In genomic region chr10:87239332-87240008, GRCm38 (mm10) we compare ENCODE assay signal across 11 mouse cellular contexts.
"Had no signal": no experiment of that assay in that cellular context is flagged by ENCODE, and none has a peak within 500 bp of the region (broad histone marks: within the 10 kb centered on the region; RNA-seq: fewer than 3 reads in every experiment).

No protein-coding gene starts in this region.

- H3K9me3 ChIP-seq: limb, embryonic 15.5 days; liver, embryonic 12.5 days; midbrain, embryonic 13.5 days; neural tube, embryonic 12.5 days had no signal

- H3K36me3 ChIP-seq: limb, embryonic 15.5 days; liver, embryonic 12.5 days; midbrain, embryonic 13.5 days; neural tube, embryonic 12.5 days had no signal

- DNase-seq: kidney, postnatal 25 days; lung, embryonic 14.5 days; lung, postnatal 10 days; lung, postnatal 4 days; right cerebral cortex, adult 18-20 months; right cerebral cortex, postnatal 25 days; thymus, postnatal 4 days had no signal

- H3K27ac ChIP-seq: limb, embryonic 15.5 days; liver, embryonic 12.5 days; midbrain, embryonic 13.5 days; neural tube, embryonic 12.5 days had no signal

- H3K9ac ChIP-seq: limb, embryonic 15.5 days; liver, embryonic 12.5 days; lung, embryonic 14.5 days; midbrain, embryonic 13.5 days; neural tube, embryonic 12.5 days had no signal

- ATAC-seq: liver, embryonic 12.5 days; midbrain, embryonic 13.5 days had no signal

- H3K4me3 ChIP-seq: limb, embryonic 15.5 days; liver, embryonic 12.5 days; midbrain, embryonic 13.5 days; neural tube, embryonic 12.5 days had no signal

- H3K4me1 ChIP-seq: limb, embryonic 15.5 days; liver, embryonic 12.5 days; midbrain, embryonic 13.5 days had no signal

- H3K27me3 ChIP-seq: limb, embryonic 15.5 days; liver, embryonic 12.5 days; midbrain, embryonic 13.5 days; neural tube, embryonic 12.5 days had no signal

- H3K4me2 ChIP-seq: limb, embryonic 15.5 days; liver, embryonic 12.5 days; lung, embryonic 14.5 days; midbrain, embryonic 13.5 days; neural tube, embryonic 12.5 days had no signal
